Mouse (Mus musculus) gastrocnemius, postnatal 14 days (tissue): Measurements from ENCODE around the gene Csmd2. TPM values are rescaled to one million over a fixed set of nuclear protein-coding genes. Genes with fewer than 3 reads are reported as not detected.

Experiments used
- DNase-seq: peaks from one replicate; pipeline ENCODE4 v3.0.0; 2021; ENCODE audit warnings: mixed read lengths
- intact Hi-C: fragments of 180-260 bp; cut with DNase I; formaldehyde crosslinking; loops from one replicate; pipeline ENCODE4 v1.15.1; 2025; ENCODE audit warnings: low total_unique reads
- total RNA-seq, 2 experiments: library from RNA; stranded (reverse); gene quantifications; 2 replicates each; pipeline ENCODE4 v1.2.3; 2021

The Csmd2 gene
- total RNA-seq, 2 experiments from 2014 or later, result 0.08 to 0.18 TPM

GRCm38 (mm10) chr4:128441228-128441627, 453.6 kb downstream of the Csmd2 start:
- no peak for DNase-seq
- intact Hi-C loops, result no loop called here

- no peak for DNase-seq
- intact Hi-C loops, result no loop called here
Measured at GRCm38 (mm10) chr4:128442791-128443190, 455.1 kb downstream of the Csmd2 start.

GRCm38 (mm10) chr4:128445514-128446260, 458.0 kb downstream of the Csmd2 start:
- intact Hi-C loops, result no loop called here
- no peak for DNase-seq

GRCm38 (mm10) chr4:128448831-128449431, 461.3 kb downstream of the Csmd2 start:
- DNase-seq, result no peak
- intact Hi-C loops, result no loop called here

- no peak for DNase-seq
- intact Hi-C loops, result no loop called here
Measured at GRCm38 (mm10) chr4:128450137-128450536, 462.5 kb downstream of the Csmd2 start.

GRCm38 (mm10) chr4:128450974-128451373, 463.3 kb downstream of the Csmd2 start:
- DNase-seq, result no peak
- intact Hi-C loops, result no loop called here

GRCm38 (mm10) chr4:128451383-128451794, 463.7 kb downstream of the Csmd2 start:
- no peak for DNase-seq
- intact Hi-C loops, result no loop called here

GRCm38 (mm10) chr4:128466708-128467107, 479.1 kb downstream of the Csmd2 start:
- intact Hi-C loops, result no loop called here
- DNase-seq, result no peak

- DNase-seq, result no peak
- intact Hi-C loops, result no loop called here
Measured at GRCm38 (mm10) chr4:128468040-128468439, 480.4 kb downstream of the Csmd2 start.

GRCm38 (mm10) chr4:128476249-128476648, 488.6 kb downstream of the Csmd2 start:
- DNase-seq, result no peak
- intact Hi-C loops, result no loop called here

- no peak for DNase-seq
- intact Hi-C loops, result no loop called here
Measured at GRCm38 (mm10) chr4:128483891-128484290, 496.2 kb downstream of the Csmd2 start.

- intact Hi-C loops, result no loop called here
- DNase-seq, result no peak
Measured at GRCm38 (mm10) chr4:128484679-128485078, 497.0 kb downstream of the Csmd2 start.

- no peak for DNase-seq
- intact Hi-C loops, result no loop called here
Measured at GRCm38 (mm10) chr4:128489521-128490100, 502.0 kb downstream of the Csmd2 start.

- intact Hi-C loops, result no loop called here
Measured at GRCm38 (mm10) chr4:128492055-128492454, 504.4 kb downstream of the Csmd2 start.

GRCm38 (mm10) chr4:128499980-128500379, 512.3 kb downstream of the Csmd2 start:
- DNase-seq, result no peak
- intact Hi-C loops, result no loop called here

More at GRCm38 (mm10) chr4:128492055-128492454, 504.4 kb downstream of the Csmd2 start:
- no peak for DNase-seq

- no peak for DNase-seq
- intact Hi-C loops, result no loop called here
Measured at GRCm38 (mm10) chr4:128506878-128507277, 519.2 kb downstream of the Csmd2 start.

- intact Hi-C loops, result no loop called here
Measured at GRCm38 (mm10) chr4:128509885-128510284, 522.2 kb downstream of the Csmd2 start.

GRCm38 (mm10) chr4:128514496-128514895, 526.8 kb downstream of the Csmd2 start:
- no peak for DNase-seq
- intact Hi-C loops, result no loop called here

More at GRCm38 (mm10) chr4:128509885-128510284, 522.2 kb downstream of the Csmd2 start:
- no peak for DNase-seq

- intact Hi-C loops, result no loop called here
- no peak for DNase-seq
Measured at GRCm38 (mm10) chr4:128521276-128521675, 533.6 kb downstream of the Csmd2 start.

- intact Hi-C loops, result no loop called here
- no peak for DNase-seq
Measured at GRCm38 (mm10) chr4:128543378-128543777, 555.7 kb downstream of the Csmd2 start.
